Mouse (Mus musculus) adrenal gland, postnatal 25 days (tissue): ENCODE data around the gene Maco1. TPM values are rescaled to one million over a fixed set of nuclear protein-coding genes. Genes with fewer than 3 reads are reported as not detected.
A peak's percentile ranks its signal among the peaks of the same experiment; 100 is the strongest.
"Not testable (repeated sequence)": the region's sequence is repeated elsewhere in the genome, so short reads cannot be mapped to it uniquely, and the experiment has no call there.

Experiments
- DNase-seq: peaks from one replicate; pipeline ENCODE4 v3.0.0; 2021; ENCODE audit warnings: mixed read lengths
- total RNA-seq: library from RNA; stranded (reverse); gene quantifications from 2 replicates; pipeline ENCODE4 v1.2.3, GENCODE M21; 2021

The Maco1 gene
- total RNA-seq, 1 experiment from 2014 or later = 40.0 TPM

DNA sequence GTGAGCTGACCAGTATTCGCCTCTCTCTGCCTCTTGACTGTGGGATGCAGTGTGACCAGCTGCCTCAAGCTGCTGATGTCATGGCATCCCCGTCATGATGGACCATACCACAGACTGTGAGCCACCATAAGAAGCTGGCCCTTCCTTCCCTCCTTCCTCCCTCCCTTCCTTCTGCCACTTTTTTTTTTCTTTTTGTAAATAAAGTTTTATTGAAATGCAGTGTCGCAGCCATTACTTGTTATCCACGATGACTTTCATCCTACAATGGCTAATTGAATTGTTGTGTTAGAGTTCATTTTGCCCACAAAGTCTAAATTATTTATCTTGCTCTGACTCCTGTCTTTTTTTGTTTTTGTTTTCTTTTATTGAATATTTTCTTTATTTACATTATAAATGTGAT, 5.3 kb upstream of the Maco1 start:
- no peak for DNase-seq

DNA sequence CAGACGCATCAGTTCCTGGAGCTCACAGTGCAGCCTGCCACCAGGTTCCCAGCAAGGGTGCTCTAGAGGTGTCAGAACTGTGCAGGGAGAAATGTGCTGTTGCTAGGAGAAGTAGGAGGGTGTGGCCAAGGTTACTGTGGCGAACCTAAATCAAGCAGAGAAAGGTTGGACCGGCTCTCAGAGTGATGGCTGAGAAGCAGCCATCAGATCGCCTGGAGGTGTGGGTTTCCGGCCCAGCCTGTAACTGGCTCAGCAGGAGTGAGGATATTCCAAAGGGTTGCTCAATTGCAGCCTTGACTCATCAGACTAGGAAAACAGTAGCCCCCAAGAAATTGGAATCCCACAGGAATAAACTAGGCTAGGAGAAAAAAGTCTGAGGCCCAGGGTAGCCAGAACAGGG, 3.4 kb upstream of the Maco1 start:
- no peak for DNase-seq

DNA sequence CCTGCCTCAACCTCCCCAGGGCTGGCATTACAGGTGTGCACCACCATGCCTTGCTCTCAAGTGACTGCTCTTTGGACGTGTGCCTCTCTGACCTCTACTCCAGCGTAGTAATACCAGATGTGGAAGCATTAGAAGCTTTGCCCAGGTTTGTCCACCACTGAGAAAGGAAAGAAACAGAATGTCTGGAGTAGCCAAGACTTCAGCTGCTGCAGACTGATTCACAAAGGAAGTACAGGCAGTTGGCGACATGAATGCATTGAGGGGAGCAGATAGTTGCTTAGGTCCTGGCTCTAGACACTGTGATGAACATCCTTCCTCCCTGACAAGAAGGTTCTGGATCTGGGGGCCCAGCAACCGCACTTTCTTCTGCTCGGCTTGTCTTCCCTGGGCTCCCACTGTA, 2.9 kb upstream of the Maco1 start:
- DNase-seq = no peak

DNA sequence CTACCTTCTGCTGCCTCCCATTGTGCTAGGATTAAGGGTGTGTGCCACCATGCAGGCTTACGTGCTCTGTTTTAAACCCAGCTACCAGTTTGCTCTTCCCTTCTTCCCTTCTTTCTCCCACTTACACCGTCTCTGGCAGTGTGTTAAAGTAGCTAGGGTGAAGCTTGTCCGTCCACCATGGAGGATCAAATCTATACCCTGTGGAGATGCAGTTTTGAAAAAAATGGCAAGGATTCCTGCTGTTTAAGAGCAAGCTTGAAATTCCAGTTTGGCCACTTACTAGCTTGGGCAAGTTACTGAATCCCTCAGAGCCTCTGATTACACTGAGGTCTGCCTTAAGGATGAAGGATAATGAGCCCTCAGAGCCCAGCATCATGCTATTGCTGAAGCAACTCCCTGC, 2.2 kb upstream of the Maco1 start:
- no peak for DNase-seq

DNA sequence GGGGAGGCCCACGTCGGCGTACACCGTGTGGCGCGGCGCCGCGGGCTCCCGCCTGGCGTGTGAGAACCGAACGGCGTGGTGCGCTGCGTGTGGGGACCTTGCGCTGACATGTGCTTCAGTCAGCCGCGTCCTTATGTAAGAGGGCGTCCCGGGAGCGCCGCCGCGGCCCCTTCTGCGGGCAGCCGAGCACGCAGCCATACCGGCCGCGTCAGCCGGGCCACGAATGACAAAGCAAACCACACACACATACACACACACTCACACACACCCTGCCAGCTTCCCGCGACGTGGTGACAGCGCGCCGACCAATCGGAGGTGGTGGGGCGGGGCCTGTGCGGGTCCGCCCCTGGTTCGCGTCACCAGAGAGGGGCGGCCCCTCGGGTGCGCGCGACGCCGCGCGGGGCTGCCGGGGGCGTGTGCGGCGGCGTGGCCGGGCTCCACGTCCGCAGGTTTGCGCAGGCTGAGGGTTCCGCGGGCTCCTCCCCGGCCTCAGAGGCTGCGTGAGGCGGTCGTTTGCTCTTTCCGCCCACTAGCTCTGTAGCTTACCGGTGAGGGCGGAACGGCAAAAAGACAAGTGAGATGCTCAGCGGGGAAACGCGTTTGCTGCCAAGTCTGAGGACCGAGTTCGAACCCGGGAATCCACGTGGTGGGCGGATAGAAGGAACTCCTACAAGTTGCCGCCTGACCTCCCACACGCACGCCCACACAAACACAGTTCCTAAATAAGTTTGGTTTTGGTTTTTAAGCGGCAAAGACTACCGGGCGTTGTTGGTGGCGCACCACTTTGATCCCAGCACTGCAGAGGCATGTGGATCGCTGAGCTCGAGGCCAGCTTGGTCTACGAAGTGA, 716 bp upstream of the Maco1 start:
- DNase-seq = peak; percentile 94

DNA sequence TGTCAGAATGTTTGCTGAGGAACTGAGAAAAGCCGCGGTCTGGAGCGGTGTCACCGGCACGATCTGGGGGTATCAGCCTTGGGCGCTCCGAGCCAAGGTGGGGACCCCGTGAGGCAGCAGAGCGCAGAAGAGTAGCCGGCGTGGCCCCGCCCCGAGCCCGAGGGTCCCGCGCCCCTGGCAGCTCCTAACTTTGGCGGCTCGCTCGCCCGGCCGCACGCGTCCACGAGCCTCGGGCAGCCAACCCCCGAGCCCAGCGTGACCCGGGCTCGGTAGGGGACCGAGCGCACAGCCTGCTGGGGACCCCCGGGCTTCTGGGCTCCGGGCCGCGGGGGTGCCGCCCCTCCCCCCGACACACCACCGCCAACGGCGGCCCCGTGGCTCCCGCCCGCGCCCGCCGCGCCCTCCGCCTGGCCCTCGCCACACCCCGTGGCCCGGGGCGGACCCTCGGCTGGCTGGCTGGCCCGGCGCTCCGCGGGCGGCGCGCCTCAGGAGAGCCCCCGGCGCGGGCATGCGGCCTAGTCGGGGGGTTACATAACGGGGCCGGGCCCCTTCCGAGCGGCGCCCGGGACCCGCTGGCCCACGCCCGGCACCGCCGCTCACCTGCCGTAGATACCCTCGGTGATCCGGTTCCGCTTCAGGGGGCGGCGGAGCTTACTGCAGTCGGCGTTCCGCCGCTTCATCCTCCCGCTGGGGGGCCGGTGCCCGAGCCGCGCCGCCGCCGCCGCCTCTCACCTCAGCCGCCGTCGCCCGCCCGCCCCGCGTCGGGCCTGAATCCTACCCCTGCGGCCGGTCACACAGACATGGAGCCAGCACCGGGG, 498 bp downstream of the Maco1 start:
- peak; percentile 66 for DNase-seq

DNA sequence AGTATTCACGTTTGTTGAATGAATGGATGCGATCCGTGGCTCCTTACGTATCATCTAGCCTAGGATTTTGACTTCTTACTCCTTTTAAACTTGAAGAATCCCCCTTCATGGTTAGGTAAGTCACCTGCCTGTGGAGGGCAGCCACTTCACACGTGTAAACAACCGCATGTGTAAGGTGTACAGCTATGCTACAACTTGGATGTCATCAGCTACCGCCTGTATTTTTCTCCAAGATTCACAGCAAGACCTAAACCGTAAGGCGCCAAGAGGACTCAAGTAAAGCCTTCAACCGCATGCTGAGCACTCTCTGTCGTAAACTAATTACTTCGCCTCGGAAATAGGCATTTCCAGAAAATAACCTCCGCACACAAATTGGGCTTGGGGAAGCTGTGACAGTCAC, 1.3 kb downstream of the Maco1 start:
- DNase-seq = no peak

DNA sequence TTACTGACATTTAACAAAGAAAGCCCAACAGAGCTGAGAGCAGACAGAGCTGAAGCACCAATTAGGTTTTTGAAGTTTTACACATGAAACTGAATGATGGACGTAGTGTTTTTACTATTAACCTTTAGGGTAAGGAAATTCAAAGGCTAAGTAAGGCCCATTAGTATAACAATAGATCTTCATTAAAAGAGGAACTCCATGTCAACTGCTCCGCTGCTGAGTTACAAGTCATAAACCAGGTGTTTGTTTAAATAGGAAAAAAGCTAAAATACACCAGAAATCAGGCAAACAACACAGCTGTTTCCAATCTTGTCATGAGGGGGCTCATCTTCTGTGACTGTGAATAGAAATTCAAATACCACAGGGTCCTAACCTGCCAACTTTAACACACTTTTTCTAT, 1.9 kb downstream of the Maco1 start:
- no peak for DNase-seq

DNA sequence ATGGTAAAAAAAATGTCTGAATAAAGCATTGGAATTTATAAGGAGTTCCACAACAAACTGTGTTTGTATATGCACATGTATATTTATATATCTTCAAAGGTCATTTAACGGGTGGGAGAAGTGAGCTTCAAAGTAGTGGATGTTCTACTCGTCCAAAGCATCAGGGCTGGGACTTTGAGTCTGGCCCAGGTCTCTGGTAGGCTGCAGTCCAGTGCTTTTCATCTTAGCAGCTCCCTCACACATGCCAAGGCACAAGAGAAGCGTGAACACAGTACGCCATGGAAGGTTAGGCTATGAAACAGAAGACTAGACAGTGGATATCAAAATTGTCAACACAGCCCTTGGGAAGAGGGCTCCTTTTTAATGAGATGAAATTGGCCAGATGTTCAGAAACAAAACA, 2.6 kb downstream of the Maco1 start:
- no peak for DNase-seq

DNA sequence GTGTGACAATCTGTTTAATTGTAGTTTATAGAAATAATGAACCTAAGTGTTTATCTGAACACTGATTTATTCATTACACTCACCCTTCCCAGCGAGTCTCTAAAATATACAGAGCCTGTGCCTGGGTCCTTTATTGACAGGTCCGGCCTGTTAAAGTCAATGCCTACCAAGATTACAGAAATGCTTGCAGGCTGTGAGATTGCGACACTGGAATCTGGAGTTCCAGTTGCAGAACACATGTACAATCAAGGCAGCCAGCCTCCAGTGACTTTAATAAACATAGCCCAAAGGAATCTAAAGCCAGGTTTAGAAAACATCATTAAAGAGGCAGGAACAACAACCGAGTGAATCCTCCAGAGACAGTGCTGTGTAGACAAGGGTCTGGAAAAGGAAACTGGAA, 5.6 kb downstream of the Maco1 start:
- no peak for DNase-seq

DNA sequence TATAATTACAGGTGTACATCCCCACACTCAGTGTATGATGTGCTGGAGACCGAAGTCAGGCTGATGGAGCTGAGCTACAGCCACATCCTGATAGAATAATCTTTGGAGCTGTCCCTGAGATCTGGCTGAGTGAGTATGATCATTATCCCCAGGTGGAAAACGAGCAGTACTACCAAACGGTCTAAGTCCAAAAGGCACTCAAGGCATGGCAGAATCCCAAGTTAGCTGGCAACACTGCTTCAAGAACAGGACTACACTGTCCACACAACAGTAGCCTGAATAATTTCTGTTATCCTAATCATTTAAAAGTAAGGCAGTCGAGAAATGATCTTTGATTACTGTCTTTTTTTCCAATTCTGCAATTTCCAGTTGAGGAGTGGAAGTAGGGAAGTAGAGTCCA, 9.6 kb downstream of the Maco1 start:
- DNase-seq = no peak

DNA sequence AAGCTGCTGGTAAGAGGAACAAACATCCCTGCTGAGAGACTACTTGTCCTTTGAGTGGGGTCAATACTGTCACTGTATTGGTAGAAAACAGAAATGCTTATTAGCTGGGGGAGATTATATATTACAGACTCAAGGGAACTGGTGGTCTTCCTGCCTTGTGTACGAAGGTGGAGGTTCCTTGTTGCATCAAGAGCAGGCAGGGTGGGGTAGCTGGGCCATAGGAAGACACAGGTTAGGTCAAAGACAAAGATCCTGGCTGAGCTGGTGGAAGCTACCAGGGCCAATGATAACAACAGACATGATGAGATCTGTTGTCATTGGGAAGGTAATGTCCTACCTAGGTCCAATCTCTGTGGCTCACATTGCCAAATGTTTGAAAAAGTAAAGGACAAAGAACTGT, 12.9 kb downstream of the Maco1 start:
- DNase-seq = no peak

DNA sequence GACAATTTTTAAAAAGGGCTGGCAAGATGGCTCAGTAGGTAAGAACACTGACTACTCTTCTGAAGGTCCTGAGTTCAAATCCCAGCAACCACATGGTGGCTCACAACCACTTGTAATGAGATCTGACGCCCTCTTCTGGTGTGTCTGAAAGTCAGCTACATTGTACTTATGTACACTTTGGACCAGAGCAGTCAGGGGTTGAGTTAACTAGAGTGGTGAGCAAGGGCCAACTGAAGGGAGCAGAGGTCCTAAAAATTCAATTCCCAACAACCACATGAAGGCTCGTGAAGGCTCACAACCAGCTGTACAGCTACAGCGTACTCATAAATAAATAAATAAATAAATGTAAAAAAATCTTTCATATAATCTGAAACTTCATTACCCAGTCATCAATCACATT, 14.4 kb downstream of the Maco1 start:
- not testable (repeated sequence) for DNase-seq

DNA sequence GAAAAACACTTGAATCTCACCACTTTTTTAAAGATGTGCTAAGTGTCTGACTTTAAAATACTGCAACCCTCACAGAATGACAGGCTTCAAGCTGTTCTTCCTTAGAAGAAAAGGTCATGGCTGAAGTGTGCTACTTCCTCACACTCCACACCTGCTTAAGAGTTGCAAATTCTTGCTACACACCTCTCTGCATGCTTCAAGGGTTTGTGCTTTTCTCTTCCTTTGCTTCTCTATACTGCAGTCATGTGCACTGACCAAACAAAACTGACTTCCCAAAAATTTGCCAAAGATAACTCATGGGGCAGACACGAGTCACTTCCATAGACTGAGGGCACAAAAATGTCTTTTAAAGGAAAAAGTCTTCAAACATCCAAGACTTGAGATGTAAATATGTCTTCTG, 14.9 kb downstream of the Maco1 start:
- DNase-seq = no peak

DNA sequence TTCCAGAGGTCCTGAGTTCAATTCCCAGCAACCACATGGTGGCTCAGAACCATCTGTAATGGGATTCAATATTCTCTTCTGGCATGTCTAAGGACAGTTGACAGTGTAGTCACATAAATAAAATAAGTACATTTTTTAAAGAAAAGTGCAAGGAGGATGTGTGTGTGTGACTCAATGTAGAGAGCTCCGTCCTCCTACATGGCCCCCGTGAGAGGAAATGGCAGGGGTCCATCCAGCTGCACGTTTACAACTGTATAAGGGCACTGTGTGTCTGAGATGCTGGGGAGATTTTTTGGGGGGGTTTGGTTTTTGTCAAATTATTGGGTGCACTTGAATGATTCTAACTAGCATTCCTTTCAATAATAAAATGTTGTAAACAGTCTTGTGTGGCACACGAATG, 17.7 kb downstream of the Maco1 start:
- DNase-seq = no peak

DNA sequence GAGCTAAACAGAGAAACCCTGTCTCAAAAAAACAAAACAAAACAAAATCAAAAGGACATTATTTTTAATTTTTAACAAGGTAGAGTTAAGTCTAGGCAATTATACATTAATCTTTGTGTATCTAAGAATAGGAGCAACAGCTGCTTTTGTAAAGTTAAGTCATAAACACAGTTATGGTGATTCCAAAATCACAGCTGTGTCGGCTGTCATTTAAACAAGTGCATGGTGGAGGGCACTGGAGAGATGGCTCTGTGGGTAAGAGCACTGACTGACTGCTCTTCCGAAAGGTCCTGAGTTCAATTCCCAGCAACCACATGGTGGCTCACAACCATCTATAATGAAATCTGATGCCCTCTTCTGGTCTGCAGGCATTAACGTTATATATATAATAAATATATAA, 21.2 kb downstream of the Maco1 start:
- no peak for DNase-seq

DNA sequence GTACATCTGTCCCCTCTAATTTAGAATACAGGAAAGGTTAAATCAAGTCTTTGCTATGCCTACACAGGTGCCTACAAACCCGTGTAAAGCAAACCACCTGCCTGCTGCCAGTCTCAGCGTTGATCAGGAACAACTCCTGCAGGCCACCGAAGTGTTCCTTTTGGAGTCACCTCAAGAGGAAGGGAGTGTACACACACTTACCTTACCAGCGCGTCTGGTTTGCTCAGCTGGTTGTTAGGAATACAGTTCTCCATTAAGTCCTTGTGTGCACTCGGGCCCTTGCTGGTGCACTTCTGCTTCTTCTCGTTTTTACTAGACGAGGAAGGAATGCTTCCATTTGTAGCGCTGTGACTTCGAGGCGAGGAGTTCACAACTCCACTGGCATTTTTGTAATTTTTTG, 25.3 kb downstream of the Maco1 start:
- no peak for DNase-seq

DNA sequence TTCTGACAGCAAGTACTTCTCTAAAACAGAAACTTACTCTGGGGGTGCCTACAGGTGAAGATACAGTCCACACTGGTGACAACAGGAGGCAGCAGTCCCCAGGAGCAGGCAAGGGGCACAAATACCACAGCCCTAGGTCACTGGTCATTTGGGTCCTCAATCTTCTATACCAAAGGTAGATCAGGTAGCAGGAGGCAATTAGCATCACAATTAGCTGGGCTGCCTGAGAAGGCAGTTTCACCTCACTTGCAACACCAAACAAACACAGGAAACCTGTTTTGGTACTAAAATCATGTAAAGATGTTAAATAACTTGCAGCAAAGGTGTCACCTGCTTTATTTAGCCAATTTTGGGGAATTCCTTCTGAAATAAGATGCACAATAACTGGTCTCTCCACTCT, 26.8 kb downstream of the Maco1 start:
- DNase-seq = no peak

DNA sequence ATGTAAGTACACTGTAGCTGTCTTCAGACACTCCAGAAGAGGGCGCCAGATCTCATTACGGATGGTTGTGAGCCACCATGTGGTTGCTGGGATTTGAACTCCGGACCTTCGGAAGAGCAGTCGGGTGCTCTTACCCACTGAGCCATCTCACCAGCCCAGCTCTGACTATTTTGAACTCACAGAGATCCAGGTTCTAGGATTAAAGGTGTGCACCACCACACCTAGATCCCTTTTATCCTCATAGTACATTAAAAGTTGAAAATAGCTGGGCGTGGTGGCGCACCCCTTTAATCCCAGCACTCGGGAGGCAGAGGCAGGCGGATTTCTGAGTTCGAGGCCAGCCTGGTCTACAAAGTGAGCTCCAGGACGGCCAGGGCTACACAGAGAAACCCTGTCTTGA, 27.3 kb downstream of the Maco1 start:
- DNase-seq = not testable (repeated sequence)

DNA sequence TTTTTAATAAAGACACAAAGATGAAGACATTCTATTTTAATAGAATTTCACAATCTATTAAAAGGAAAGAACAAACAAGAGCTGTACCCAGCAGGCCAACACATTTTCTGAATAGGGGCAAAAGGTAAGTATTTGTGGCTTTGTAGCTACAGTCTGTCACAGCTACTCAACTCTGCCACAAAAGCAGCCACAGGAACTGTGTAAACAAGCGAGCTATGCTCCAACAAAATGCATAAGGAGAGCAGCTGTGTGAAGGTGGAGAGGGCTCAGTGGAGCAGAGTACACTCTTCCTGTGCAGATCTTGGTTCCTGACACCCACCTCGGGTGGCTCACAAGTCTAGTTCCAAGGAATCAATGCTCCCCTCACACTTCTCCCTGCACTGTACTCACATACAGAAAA, 29.6 kb downstream of the Maco1 start:
- no peak for DNase-seq

DNA sequence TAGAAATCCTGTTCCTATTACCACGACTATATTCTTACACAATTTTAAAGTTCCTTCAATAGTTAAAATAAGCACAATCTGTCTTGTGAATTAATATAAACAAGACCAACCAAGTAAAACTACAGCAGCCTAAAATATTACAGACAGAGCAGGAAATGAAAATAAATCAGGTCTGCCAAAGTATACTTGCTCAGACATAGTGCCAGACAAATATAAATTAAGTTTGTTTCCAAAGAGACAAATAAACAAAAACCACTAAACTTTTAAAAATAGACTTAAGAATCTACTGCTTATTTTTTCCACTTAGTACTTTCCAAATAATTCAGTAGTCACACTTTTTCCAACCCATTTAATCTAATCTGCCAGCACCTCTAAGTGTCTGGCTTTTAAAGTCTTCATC, 32.1 kb downstream of the Maco1 start:
- DNase-seq = no peak

DNA sequence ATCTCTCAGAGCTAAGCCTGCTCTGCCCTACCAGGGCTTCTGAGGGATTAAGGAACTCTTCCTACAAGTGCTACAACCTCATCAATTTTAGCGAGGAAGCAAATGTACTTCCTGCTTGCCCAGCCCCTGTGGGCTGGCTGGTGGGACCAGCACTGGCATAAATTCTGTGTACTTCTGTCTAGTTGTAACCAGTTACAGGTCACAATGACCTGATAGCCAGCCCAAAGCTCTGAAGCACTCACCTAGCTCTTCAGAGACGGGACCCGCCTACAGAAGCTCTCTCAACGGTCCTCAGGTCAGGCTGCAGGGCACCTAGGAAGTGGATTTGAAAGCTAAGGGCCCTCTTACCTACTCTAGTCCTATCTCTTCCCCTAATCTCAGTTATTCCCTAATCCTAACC, 35.4 kb downstream of the Maco1 start:
- DNase-seq = no peak

DNA sequence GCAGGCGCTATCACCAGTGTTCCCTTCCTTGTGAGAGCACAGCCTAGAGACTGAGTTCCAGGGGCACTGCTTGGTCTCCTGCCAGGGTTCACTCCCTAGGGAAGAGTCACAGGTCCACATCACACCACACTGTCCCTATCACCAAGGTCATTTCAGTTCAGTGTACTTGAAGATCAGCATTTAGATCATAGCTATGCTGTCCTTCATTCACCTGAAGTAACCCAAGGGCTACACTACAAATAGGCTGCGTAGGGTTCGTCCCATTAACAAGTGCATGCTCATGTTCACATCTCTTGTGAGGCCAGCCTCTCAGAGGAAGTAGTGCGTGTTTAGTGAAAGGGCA, 38.9 kb downstream of the Maco1 start:
- DNase-seq = peak; percentile 56
